Mouse (Mus musculus) heart, embryonic 16.5 days (tissue): ENCODE data around the gene Il17a. TPM values are rescaled to one million over a fixed set of nuclear protein-coding genes. Genes with fewer than 3 reads are reported as not detected.

ENCODE experiments used
- ATAC-seq: fragments of 200-750 bp; cut with Nextera tagmentation; replicated peaks from 2 replicates; pipeline ENCODE4 v1.8.0; 2017; ENCODE audit warnings: moderate number of reproducible peaks; ENCODE audit not compliant: insufficient read depth, low FRiP score; ENCODE audit errors: extremely low read depth
- H3K27ac ChIP-seq: fragments of 300-500 bp; sonication (generic); 2 replicates; pipeline ENCODE4 v1.5.1; 2014; ENCODE audit warnings: mild to moderate bottlenecking, low read length, control low read depth, moderate library complexity
- H3K27me3 ChIP-seq: fragments of 300-500 bp; sonication (generic); 2 replicates; pipeline ENCODE4 v1.6.1; 2014; ENCODE audit warnings: low read length, mixed read lengths; ENCODE audit not compliant: control insufficient read depth, insufficient read depth
- H3K36me3 ChIP-seq: fragments of 300-500 bp; sonication (generic); 2 replicates; pipeline ENCODE4 v1.6.1; 2014; ENCODE audit not compliant: control insufficient read depth, insufficient read depth
- H3K4me1 ChIP-seq: fragments of 300-500 bp; sonication (generic); 2 replicates; pipeline ENCODE4 v1.6.1; 2014; ENCODE audit warnings: low read length, mixed read lengths; ENCODE audit not compliant: control insufficient read depth, insufficient read depth
- H3K4me2 ChIP-seq: fragments of 300-500 bp; sonication (generic); 2 replicates; pipeline ENCODE4 v1.6.1; 2014; ENCODE audit warnings: low read depth, mild to moderate bottlenecking, control low read depth, low read length
- H3K4me3 ChIP-seq: fragments of 300-500 bp; sonication (generic); 2 replicates; pipeline ENCODE4 v1.5.1; 2014; ENCODE audit warnings: mild to moderate bottlenecking, control low read depth, low read length
- H3K9ac ChIP-seq: fragments of 300-500 bp; sonication (generic); 2 replicates; pipeline ENCODE4 v1.6.1; 2014; ENCODE audit warnings: low read length, control low read depth
- H3K9me3 ChIP-seq: fragments of 300-500 bp; sonication (generic); replicated peaks from 2 replicates; pipeline ENCODE4 v1.6.1; 2016; ENCODE audit warnings: low read length; ENCODE audit not compliant: control insufficient read depth
- WGBS: fragments of 180-500 bp; shearing (Covaris S2); extraction: QIAGEN DNeasy Blood & Tissue Kit; methylation state at CpG from one replicate; pipeline ENCODE4 v1.1.7; 2014; 5-methylcytosine and 5-hydroxymethylcytosine counted together
- polyA plus RNA-seq: library from polyadenylated mRNA; unstranded; fragments of >200 nt; fragmentation: Nextera tagmentation; extraction: Ambion mirVana; gene quantifications from 2 replicates; pipeline ENCODE4 v1.2.1, GENCODE M21; 2015

Gene Il17a
- polyA plus RNA-seq = not detected in 2 replicates

- ATAC-seq = no peak
- peaks cover 5% of the 10 kb centered on the region; the same call in 1 of the 2 replicates for H3K9me3 ChIP-seq
- WGBS = 85% methylated on average over 10 of the region's 10 CpGs
- no peak within 1 kb of the TSS for H3K4me2 ChIP-seq
- H3K4me3 ChIP-seq = no peak within 1 kb of the TSS
- H3K27me3 ChIP-seq = no peaks in the 10 kb centered on the region
- H3K36me3 ChIP-seq = no peaks in the 10 kb centered on the region
- no peak within 1 kb of the TSS for H3K27ac ChIP-seq
- H3K4me1 ChIP-seq = no peaks in the 10 kb centered on the region
- H3K9ac ChIP-seq = no peak within 1 kb of the TSS
These were observed at the start of gene Il17a for GRCm38 (mm10) chr1:20730903-20731302. Gene Il17a (plus strand): TSS chr1:20730905.

DNA sequence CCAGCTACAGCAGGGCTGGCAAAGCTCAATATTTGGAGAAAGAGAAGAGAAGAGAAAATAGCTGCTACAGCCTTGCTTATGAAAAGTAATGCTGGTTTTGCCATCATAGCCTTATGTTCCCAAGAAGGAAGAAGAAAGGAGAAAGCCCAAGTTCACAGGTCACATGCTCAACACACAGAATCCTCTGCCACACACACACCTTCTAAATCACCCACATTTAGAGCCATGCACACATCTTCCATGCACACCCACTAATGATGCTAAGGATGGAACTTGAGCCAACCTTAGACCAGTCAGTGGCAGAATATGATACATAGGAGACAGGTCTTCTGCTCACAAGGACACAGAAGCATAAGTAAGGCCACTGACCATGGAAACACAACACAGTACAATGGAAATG is 47.9 kb upstream of the Il17a start:
- Histone ChIP-seq H3K27ac (no peak overlapping the region), H3K4me2 (no peak overlapping the region), H3K9me3 (no peaks in the 10 kb centered on the region), H3K27me3 (no peaks in the 10 kb centered on the region), H3K9ac (no peak overlapping the region), H3K4me1 (no peaks in the 10 kb centered on the region), H3K4me3 (no peak overlapping the region), H3K36me3 (no peaks in the 10 kb centered on the region)
- ATAC-seq = no peak

GRCm38 (mm10) chr1:20683386-20683785 is 47.3 kb upstream of the Il17a start:
- Histone ChIP-seq H3K4me2 (no peak overlapping the region), H3K27ac (no peak overlapping the region), H3K9ac (no peak overlapping the region), H3K9me3 (no peaks in the 10 kb centered on the region), H3K4me3 (no peak overlapping the region), H3K27me3 (no peaks in the 10 kb centered on the region), H3K4me1 (no peaks in the 10 kb centered on the region), H3K36me3 (no peaks in the 10 kb centered on the region)
- ATAC-seq = no peak
- WGBS = 88% methylated on average over 5 of the region's 5 CpGs

- Histone ChIP-seq H3K4me2 (no peak overlapping the region), H3K9ac (no peak overlapping the region), H3K27me3 (no peaks in the 10 kb centered on the region), H3K27ac (no peak overlapping the region), H3K9me3 (no peaks in the 10 kb centered on the region), H3K36me3 (no peaks in the 10 kb centered on the region), H3K4me1 (no peaks in the 10 kb centered on the region), H3K4me3 (no peak overlapping the region)
- WGBS = 78% methylated on average over 3 of the region's 3 CpGs
- ATAC-seq = no peak
These were observed 46.9 kb upstream of the Il17a start for GRCm38 (mm10) chr1:20683853-20684252.

- 82% methylated on average over 3 of the region's 3 CpGs for WGBS
- Histone ChIP-seq H3K36me3 (no peaks in the 10 kb centered on the region), H3K4me1 (no peaks in the 10 kb centered on the region), H3K9ac (no peak overlapping the region), H3K27me3 (no peaks in the 10 kb centered on the region), H3K4me3 (no peak overlapping the region), H3K4me2 (no peak overlapping the region), H3K9me3 (no peaks in the 10 kb centered on the region), H3K27ac (no peak overlapping the region)
- no peak for ATAC-seq
These were observed 46.3 kb upstream of the Il17a start for GRCm38 (mm10) chr1:20684403-20684802.

- Histone ChIP-seq H3K36me3 (no peaks in the 10 kb centered on the region), H3K27me3 (no peaks in the 10 kb centered on the region), H3K9ac (no peak overlapping the region), H3K27ac (no peak overlapping the region), H3K4me3 (no peak overlapping the region), H3K4me1 (no peaks in the 10 kb centered on the region), H3K4me2 (no peak overlapping the region), H3K9me3 (no peaks in the 10 kb centered on the region)
- 90% methylated on average over 2 of the region's 2 CpGs for WGBS
- no peak for ATAC-seq
These were observed 45.3 kb upstream of the Il17a start for GRCm38 (mm10) chr1:20685393-20685792.

DNA sequence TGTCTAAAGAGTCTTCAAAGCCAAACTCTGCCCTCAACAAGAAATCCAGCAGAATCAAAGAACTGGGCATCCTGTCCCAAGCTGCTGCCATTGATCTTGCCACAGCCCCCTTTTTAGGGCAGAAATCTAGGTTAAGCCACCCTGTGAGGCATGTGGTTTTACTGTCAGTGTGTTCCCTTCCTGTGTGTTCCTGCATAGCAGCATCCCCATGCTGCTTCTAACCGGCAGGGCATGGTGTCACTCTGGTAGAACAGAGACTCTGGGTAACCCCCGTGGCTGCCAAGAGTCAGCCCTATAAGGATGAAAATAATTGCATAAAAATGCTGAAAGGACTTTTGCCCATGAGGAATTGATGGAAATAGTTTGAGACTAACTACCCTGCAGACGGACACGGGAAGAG is 44.8 kb upstream of the Il17a start:
- no peak overlapping the region for H3K9ac ChIP-seq
- no peaks in the 10 kb centered on the region for H3K27me3 ChIP-seq
- H3K4me1 ChIP-seq = no peaks in the 10 kb centered on the region
- no peak overlapping the region for H3K4me3 ChIP-seq
- no peaks in the 10 kb centered on the region for H3K36me3 ChIP-seq
- H3K27ac ChIP-seq = no peak overlapping the region
- no peaks in the 10 kb centered on the region for H3K9me3 ChIP-seq
- no peak overlapping the region for H3K4me2 ChIP-seq
- ATAC-seq = no peak
- WGBS = 83% methylated on average over 4 of the region's 4 CpGs

- Histone ChIP-seq H3K36me3 (no peaks in the 10 kb centered on the region), H3K27ac (no peak overlapping the region), H3K4me3 (no peak overlapping the region), H3K4me2 (no peak overlapping the region), H3K4me1 (no peaks in the 10 kb centered on the region), H3K27me3 (no peaks in the 10 kb centered on the region), H3K9me3 (no peaks in the 10 kb centered on the region), H3K9ac (no peak overlapping the region)
- ATAC-seq = no peak
- WGBS = 85% methylated on average over 8 of the region's 8 CpGs
These were observed 39.4 kb upstream of the Il17a start for GRCm38 (mm10) chr1:20691336-20691735.

DNA sequence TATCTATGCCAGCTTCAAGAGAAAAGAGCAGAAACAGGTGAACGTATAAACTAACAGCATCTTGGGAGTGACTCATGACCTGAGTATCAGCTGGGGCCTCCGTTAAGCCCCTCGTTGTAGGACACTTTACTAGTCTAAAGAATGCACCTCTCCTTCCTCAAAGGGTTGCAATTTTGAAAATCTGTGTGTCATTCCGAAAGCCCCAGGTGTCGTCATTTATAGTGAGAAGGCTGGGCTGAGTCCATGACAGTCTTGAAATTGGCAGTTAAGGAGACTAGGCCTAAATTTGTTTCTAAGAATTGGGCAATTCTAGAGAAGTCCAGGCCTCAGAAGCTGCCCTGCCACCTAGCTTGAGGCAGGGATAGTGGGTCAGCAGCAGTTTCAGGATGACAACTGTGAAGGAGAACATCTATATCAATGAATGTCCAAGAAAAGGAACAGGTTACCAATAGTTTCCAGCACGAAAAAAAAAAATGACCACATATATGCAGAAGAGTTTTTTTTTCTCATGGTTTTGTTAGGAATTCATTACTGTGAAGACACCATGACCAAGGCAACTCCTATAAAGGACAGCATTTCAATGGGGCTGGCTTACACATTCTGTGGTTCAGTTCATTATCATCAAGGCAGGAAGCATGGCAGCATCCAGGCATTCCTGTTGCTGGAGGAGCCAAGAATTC is 36.9 kb upstream of the Il17a start:
- 78% methylated on average over 6 of the region's 6 CpGs for WGBS
- no peak for ATAC-seq
- Histone ChIP-seq H3K4me1 (no peaks in the 10 kb centered on the region), H3K9ac (no peak overlapping the region), H3K27me3 (no peaks in the 10 kb centered on the region), H3K27ac (no peak overlapping the region), H3K4me2 (no peak overlapping the region), H3K4me3 (no peak overlapping the region), H3K9me3 (no peaks in the 10 kb centered on the region), H3K36me3 (no peaks in the 10 kb centered on the region)
